Mouse (Mus musculus) cortical plate, adult 2 months (tissue): ENCODE data around the gene Nf2.

ENCODE experiments used
- CTCF ChIP-seq: fragments of 200-500 bp; IDR thresholded peaks from 2 replicates; pipeline ENCODE4 v1.5.1; 2011; ENCODE audit warnings: mild to moderate bottlenecking, control low read depth, low read length; ENCODE audit not compliant: insufficient read depth; ENCODE audit errors: extremely low read depth
- POLR2A ChIP-seq: fragments of 200-500 bp; IDR thresholded peaks from 2 replicates; pipeline ENCODE4 v1.6.1; 2011; ENCODE audit warnings: mild to moderate bottlenecking, low read length, control low read depth; ENCODE audit not compliant: insufficient read depth; ENCODE audit errors: extremely low read depth

DNA sequence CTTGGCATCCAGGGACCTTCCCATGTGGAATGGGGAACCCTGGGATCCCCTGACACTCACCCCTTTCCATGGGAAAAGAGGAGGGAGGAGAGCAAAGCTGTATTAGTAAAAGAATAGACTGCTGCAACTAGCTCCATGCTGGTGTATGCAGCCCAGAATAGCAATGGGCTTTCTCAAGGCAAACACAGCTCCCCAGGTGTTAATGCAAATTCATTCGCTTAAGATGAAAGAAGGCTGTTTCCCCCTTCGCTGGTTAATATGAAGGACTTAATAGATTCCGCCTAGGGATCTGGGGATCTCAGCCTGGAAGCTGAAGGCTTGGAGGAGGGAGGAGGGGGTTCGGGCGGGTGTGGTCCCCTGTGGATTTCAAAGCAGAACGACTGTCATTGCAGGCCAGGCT is 87.3 kb downstream of the Nf2 start:
- TF ChIP-seq CTCF (no peak), POLR2A (no peak)
